In the genomic region with DNA sequence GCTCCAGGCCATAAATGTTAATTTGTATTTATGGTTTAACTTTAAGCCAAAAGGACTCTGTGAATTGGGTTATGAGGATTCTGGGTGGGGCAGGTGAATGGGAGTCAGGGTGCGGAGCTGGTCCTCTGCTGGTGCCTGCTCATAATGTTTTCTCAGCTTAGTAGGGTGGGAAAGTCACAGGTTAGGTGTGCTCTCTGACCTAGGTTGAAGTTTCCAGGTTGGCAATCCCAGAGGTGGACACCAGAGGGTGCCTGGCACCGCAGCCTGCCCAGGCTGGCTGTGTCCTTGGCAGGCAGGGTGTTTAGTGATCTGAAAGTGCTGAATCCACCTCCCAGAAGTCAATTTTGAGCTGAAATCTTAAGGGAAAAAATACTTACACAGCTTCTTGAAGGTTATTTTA, we compare ENCODE assay signal across 12 mouse cellular contexts.
DNase-seq lines count a peak whose midpoint lies in the region; ATAC-seq and TF ChIP-seq lines count a peak whose summit lies in the region.
"Had no signal": no experiment of that assay in that cellular context is flagged by ENCODE, and none has a peak within 500 bp of the region (broad histone marks: within the 10 kb centered on the region; RNA-seq: fewer than 3 reads in every experiment).

No protein-coding gene starts in this region.

- H3K36me3 ChIP-seq in heart, adult 2 months (ENCODE audit: control insufficient read depth, insufficient read depth, low read length), result no peaks in the 10 kb centered on the region
- no peaks in the 10 kb centered on the region for H3K36me3 ChIP-seq in midbrain, postnatal 0 days (ENCODE audit: insufficient read depth, low read length)
- H3K36me3 ChIP-seq in midbrain, embryonic 13.5 days, result no peaks in the 10 kb centered on the region
- no peaks in the 10 kb centered on the region for H3K36me3 ChIP-seq in lung, postnatal 0 days (ENCODE audit: insufficient read depth, low read length)
- no peaks in the 10 kb centered on the region for H3K36me3 ChIP-seq in embryonic facial prominence, embryonic 10.5 days (replicated peaks)
- H3K36me3 ChIP-seq: G1E had no signal

- intact Hi-C loops in heart, adult 2 months (cut with DNase I), result no loop called here
- intact Hi-C loops in heart, postnatal 25 days (cut with DNase I), result no loop called here

- H3K27me3 ChIP-seq in heart, adult 2 months (ENCODE audit: control insufficient read depth, insufficient read depth, low read length), result no peaks in the 10 kb centered on the region
- no peaks in the 10 kb centered on the region for H3K27me3 ChIP-seq in midbrain, postnatal 0 days (ENCODE audit: insufficient read depth, low read length)
- no peaks in the 10 kb centered on the region for H3K27me3 ChIP-seq in midbrain, embryonic 13.5 days
- H3K27me3 ChIP-seq in lung, postnatal 0 days (replicated peaks; ENCODE audit: insufficient read depth, low read length), result no peaks in the 10 kb centered on the region
- no peaks in the 10 kb centered on the region for H3K27me3 ChIP-seq in embryonic facial prominence, embryonic 10.5 days (replicated peaks; ENCODE audit: low read depth, poor library complexity, severe bottlenecking)

- no peaks in the 10 kb centered on the region for H3K9me3 ChIP-seq in midbrain, postnatal 0 days (ENCODE audit: low read length)
- H3K9me3 ChIP-seq in midbrain, embryonic 13.5 days, result no peaks in the 10 kb centered on the region
- no peaks in the 10 kb centered on the region for H3K9me3 ChIP-seq in lung, postnatal 0 days (ENCODE audit: low read length)
- H3K9me3 ChIP-seq in embryonic facial prominence, embryonic 10.5 days, result peaks cover 4% of the 10 kb centered on the region
- H3K9me3 ChIP-seq: G1E had no signal

- no peaks in the 10 kb centered on the region for H3K4me1 ChIP-seq in heart, adult 2 months (ENCODE audit: control insufficient read depth, insufficient read depth, low read length)
- peaks cover 4% of the 10 kb centered on the region; the same call in 1 of the 2 replicates for H3K4me1 ChIP-seq in midbrain, postnatal 0 days (ENCODE audit: insufficient read depth, low read length)
- 0 out of 2 replicates have a peak, but pooled peaks cover 4% of the 10 kb centered on the region for H3K4me1 ChIP-seq in midbrain, embryonic 13.5 days (replicated peaks)
- H3K4me1 ChIP-seq in lung, postnatal 0 days (ENCODE audit: insufficient read depth, low read depth, low read length), result no peaks in the 10 kb centered on the region
- H3K4me1 ChIP-seq in embryonic facial prominence, embryonic 10.5 days, result no peaks in the 10 kb centered on the region

- H3K27ac ChIP-seq in heart, adult 2 months, result no peak overlapping the region
- no peak overlapping the region for H3K27ac ChIP-seq in midbrain, postnatal 0 days (ENCODE audit: low read depth, low read length)
- H3K27ac ChIP-seq in midbrain, embryonic 13.5 days, result no peak overlapping the region
- no peak overlapping the region for H3K27ac ChIP-seq in lung, postnatal 0 days (ENCODE audit: low read length)
- no peak overlapping the region for H3K27ac ChIP-seq in embryonic facial prominence, embryonic 10.5 days (replicated peaks)

- TF ChIP-seq CTCF in heart, adult 2 months (IDR thresholded peaks at IDR 0.05), result peak; percentile 72
- peak; percentile 87 for TF ChIP-seq CTCF in midbrain, postnatal 0 days (IDR thresholded peaks at IDR 0.05)
- no peak for TF ChIP-seq CTCF in lung, postnatal 0 days (IDR thresholded peaks at IDR 0.05)

- H3K4me2 ChIP-seq in midbrain, postnatal 0 days (ENCODE audit: low read depth, low read length, poor library complexity, severe bottlenecking), result no peak overlapping the region
- H3K4me2 ChIP-seq in midbrain, embryonic 13.5 days (replicated peaks), result no peak overlapping the region
- no peak overlapping the region for H3K4me2 ChIP-seq in lung, postnatal 0 days (replicated peaks; ENCODE audit: low read depth, low read length)
- H3K4me2 ChIP-seq: liver, embryonic 11.5 days had no signal

- TF ChIP-seq POLR2A in heart, adult 2 months (IDR thresholded peaks at IDR 0.05; ENCODE audit: insufficient read depth, low read depth, low read length), result no peak

- H3K79me2 ChIP-seq in heart, adult 2 months (replicated peaks; ENCODE audit: control insufficient read depth, insufficient read depth, low read length), result no peaks in the 10 kb centered on the region

- 64% methylated on average over 2 of the region's 2 CpGs for WGBS in heart, adult 2 months
- WGBS in midbrain, postnatal 0 days, result 72% methylated on average over 2 of the region's 2 CpGs
- WGBS in midbrain, embryonic 13.5 days, result 72% methylated on average over 2 of the region's 2 CpGs
- 68% methylated on average over 2 of the region's 2 CpGs for WGBS in lung, postnatal 0 days
- WGBS in embryonic facial prominence, embryonic 10.5 days, result 67% methylated on average over 2 of the region's 2 CpGs

- DNase-seq in heart, adult 2 months, result peak; percentile 6 to 27
- no peak for DNase-seq in heart, postnatal 25 days (ENCODE audit: low spot score)
- peak; percentile 56 for DNase-seq in midbrain, postnatal 0 days (ENCODE audit: low spot score)
- peak; percentile 36 for DNase-seq in brain, adult 2 months (ENCODE audit: low read depth, low spot score)
- peak; percentile 42 for DNase-seq in kidney, postnatal 4 days
- no peak for DNase-seq in lung, postnatal 0 days (ENCODE audit: low spot score)
- no peak for DNase-seq in embryonic facial prominence, embryonic 10.5 days (ENCODE audit: low spot score)
- DNase-seq: right cerebral cortex, adult 18-20 months; thymus, postnatal 36 days had no signal

- H3K4me3 ChIP-seq in heart, adult 2 months, result no peak overlapping the region
- H3K4me3 ChIP-seq in midbrain, postnatal 0 days (ENCODE audit: low read depth, low read length), result no peak overlapping the region
- no peak overlapping the region for H3K4me3 ChIP-seq in midbrain, embryonic 13.5 days (replicated peaks)
- no peak overlapping the region for H3K4me3 ChIP-seq in lung, postnatal 0 days (ENCODE audit: low read depth, low read length)
- no peak overlapping the region for H3K4me3 ChIP-seq in embryonic facial prominence, embryonic 10.5 days

- TF ChIP-seq EP300 in heart, adult 2 months (IDR thresholded peaks at IDR 0.05; ENCODE audit: insufficient read depth, low read depth, low read length), result no peak
- TF ChIP-seq EP300 in lung, postnatal 0 days (IDR thresholded peaks at IDR 0.05), result no peak

- ATAC-seq in midbrain, postnatal 0 days (ENCODE audit: low FRiP score), result 0 out of 2 replicates have a peak, but pooled peaks have one; percentile 31
- no peak for ATAC-seq in midbrain, embryonic 13.5 days
- ATAC-seq in lung, postnatal 0 days, result no peak

- H3K9ac ChIP-seq in heart, adult 2 months (ENCODE audit: low read depth, low read length), result no peak overlapping the region
- H3K9ac ChIP-seq in midbrain, postnatal 0 days (replicated peaks; ENCODE audit: low read length, poor library complexity, severe bottlenecking), result no peak overlapping the region
- H3K9ac ChIP-seq in midbrain, embryonic 13.5 days (replicated peaks), result no peak overlapping the region
- H3K9ac ChIP-seq in lung, postnatal 0 days (replicated peaks; ENCODE audit: low read depth), result no peak overlapping the region

Comparison
In these comparisons a context has a peak if more than half of its experiments do, and no peak if none do; other contexts are left out.
1. DNase-seq: peak in heart, adult 2 months (2 of 2), midbrain, postnatal 0 days (single experiment), brain, adult 2 months (single experiment) and kidney, postnatal 4 days (2 of 2); none in heart, postnatal 25 days (single experiment), lung, postnatal 0 days (single experiment) and embryonic facial prominence, embryonic 10.5 days (single experiment).